11 mouse cellular contexts compared by ENCODE assay signal in the genomic region with DNA sequence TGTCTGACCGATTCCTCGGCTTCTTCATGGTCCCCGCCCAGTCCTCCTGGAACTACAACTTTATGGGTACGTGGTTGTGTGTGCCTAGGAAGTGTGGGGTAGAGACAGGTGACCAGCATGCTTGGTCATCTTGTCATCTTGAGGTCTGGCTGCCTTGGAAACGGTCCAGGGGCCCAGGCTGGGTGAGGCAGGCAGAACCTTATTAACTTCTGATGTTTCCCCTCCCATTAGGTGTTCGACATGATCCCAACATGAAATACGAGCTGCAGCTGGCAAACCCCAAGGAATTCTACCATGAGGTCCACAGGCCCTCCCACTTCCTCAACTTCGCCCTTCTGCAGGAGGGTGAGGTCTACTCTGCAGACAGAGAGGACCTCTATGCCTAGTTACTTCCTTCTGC. TPM values are rescaled to one million over a fixed set of nuclear protein-coding genes. Genes with fewer than 3 reads are reported as not detected.
DNase-seq lines count a peak whose midpoint lies in the region; ATAC-seq and TF ChIP-seq lines count a peak whose summit lies in the region.
"Had no signal": no experiment of that assay in that cellular context is flagged by ENCODE, and none has a peak within 500 bp of the region (broad histone marks: within the 10 kb centered on the region; RNA-seq: fewer than 3 reads in every experiment).

No protein-coding gene starts in this region.

- TF ChIP-seq CTCF in lung, postnatal 0 days (IDR thresholded peaks at IDR 0.05) = no peak
- no peak for TF ChIP-seq CTCF in small intestine, adult 2 months (IDR thresholded peaks at IDR 0.05; ENCODE audit: extremely low read depth, insufficient read length, insufficient replicate concordance, low read depth, low read length)

- H3K4me1 ChIP-seq in lung, postnatal 0 days (ENCODE audit: insufficient read depth, low read depth, low read length) = peaks cover 10% of the 10 kb centered on the region; the same call in 1 of the 2 replicates
- H3K4me1 ChIP-seq in small intestine, adult 2 months (ENCODE audit: control insufficient read depth, insufficient read depth, insufficient read length, low read length) = peaks cover 11% of the 10 kb centered on the region

- ATAC-seq in lung, postnatal 0 days = no peak
- ATAC-seq: midbrain, embryonic 13.5 days had no signal

- no peak overlapping the region for H3K4me2 ChIP-seq in lung, postnatal 0 days (replicated peaks; ENCODE audit: low read depth, low read length)

- no peak for TF ChIP-seq EP300 in lung, postnatal 0 days (IDR thresholded peaks at IDR 0.05)

- peak; percentile 14 for DNase-seq in embryo, embryonic 11 days
- no peak for DNase-seq in embryo, embryonic 9.5 days (ENCODE audit: extremely low spot score)
- DNase-seq in lung, postnatal 0 days (ENCODE audit: low spot score) = peak; percentile 36
- no peak for DNase-seq in lung, postnatal 4 days
- DNase-seq in kidney, adult 9 months = peak; percentile 43
- no peak for DNase-seq in left cerebral cortex, adult 8-10 months (ENCODE audit: low spot score in 2 of 2)
- DNase-seq in adrenal gland, adult 2 months = no peak

- TF ChIP-seq POLR2A in small intestine, adult 2 months (IDR thresholded peaks at IDR 0.05; ENCODE audit: low read depth, low read length) = no peak

- 0 out of 2 replicates have a peak overlapping the region, but pooled peaks have one; percentile 92 for H3K27ac ChIP-seq in lung, postnatal 0 days (ENCODE audit: low read length)
- peak overlapping the region; percentile 98 for H3K27ac ChIP-seq in small intestine, adult 2 months (ENCODE audit: insufficient read depth, low read depth, low read length)
- H3K27ac ChIP-seq: hindbrain, embryonic 12.5 days; midbrain, embryonic 13.5 days had no signal

- H3K27me3 ChIP-seq in lung, postnatal 0 days (replicated peaks; ENCODE audit: insufficient read depth, low read length) = no peaks in the 10 kb centered on the region
- H3K27me3 ChIP-seq in small intestine, adult 2 months (ENCODE audit: control insufficient read depth, insufficient read depth, low read length) = no peaks in the 10 kb centered on the region
- H3K27me3 ChIP-seq: hindbrain, embryonic 12.5 days; midbrain, embryonic 13.5 days had no signal

- 55% methylated on average over 8 of the region's 8 CpGs for WGBS in lung, postnatal 0 days
- 63% methylated on average over 8 of the region's 8 CpGs for WGBS in small intestine, adult 2 months

- no peaks in the 10 kb centered on the region for H3K9me3 ChIP-seq in lung, postnatal 0 days (ENCODE audit: low read length)
- H3K9me3 ChIP-seq: hindbrain, embryonic 12.5 days; midbrain, embryonic 13.5 days had no signal

- peaks cover 31% of the 10 kb centered on the region; the same call in 1 of the 2 replicates for H3K36me3 ChIP-seq in lung, postnatal 0 days (ENCODE audit: insufficient read depth, low read length)
- H3K36me3 ChIP-seq in small intestine, adult 2 months (ENCODE audit: control insufficient read depth, insufficient read depth, low read length) = peaks cover 44% of the 10 kb centered on the region

- H3K9ac ChIP-seq in lung, postnatal 0 days (replicated peaks; ENCODE audit: low read depth) = no peak overlapping the region

- no peak overlapping the region for H3K4me3 ChIP-seq in lung, postnatal 0 days (ENCODE audit: low read depth, low read length)
- H3K4me3 ChIP-seq in small intestine, adult 2 months (ENCODE audit: low read depth, low read length) = no peak overlapping the region
- H3K4me3 ChIP-seq: hindbrain, embryonic 12.5 days; left cerebral cortex, adult 2 months had no signal

RNA-seq across cellular contexts. Expression of a gene that starts 1.0 kb away (rescaled TPM):
- 12.4 and 15.7 TPM in 2 replicates for polyA plus RNA-seq in lung, postnatal 0 days (2015; fragmentation: Nextera tagmentation; extraction: Ambion mirVana)
- 8.0 and 15.0 TPM in 2 replicates for polyA plus RNA-seq in small intestine, adult 2 months (2012; rRNA removed)
- total RNA-seq in left cerebral cortex, adult 8-10 months (2022) = 1 to 10 TPM; 1.7 to 2.4 (median 2.1) TPM
- total RNA-seq in adrenal gland, adult 2 months (2021) = 10 to 100 TPM; 12.1 to 13.2 TPM
- polyA plus RNA-seq in adrenal gland, adult 2 months (2012; rRNA removed) = 8.8 and 10.0 TPM in 2 replicates

RNA-seq across cellular contexts. Expression of a gene that starts 4.4 kb away (rescaled TPM):
- polyA plus RNA-seq in lung, postnatal 0 days (2015; fragmentation: Nextera tagmentation; extraction: Ambion mirVana) = 18.5 and 21.2 TPM in 2 replicates
- polyA plus RNA-seq in small intestine, adult 2 months (2012; rRNA removed) = 9.4 and 12.3 TPM in 2 replicates
- total RNA-seq in left cerebral cortex, adult 8-10 months (2022) = 1 to 10 TPM; 1.6 to 1.9 (median 1.7) TPM
- 1 to 10 TPM; 7.5 to 7.8 TPM for total RNA-seq in adrenal gland, adult 2 months (2021)
- 27.4 and 33.5 TPM in 2 replicates for polyA plus RNA-seq in adrenal gland, adult 2 months (2012; rRNA removed)

RNA-seq across cellular contexts. Expression of a gene that starts 22.3 kb away (rescaled TPM):
- polyA plus RNA-seq in lung, postnatal 0 days (2015; fragmentation: Nextera tagmentation; extraction: Ambion mirVana) = 19.7 and 22.5 TPM in 2 replicates
- 23.4 and 44.2 TPM in 2 replicates for polyA plus RNA-seq in small intestine, adult 2 months (2012; rRNA removed)
- total RNA-seq in left cerebral cortex, adult 8-10 months (2022) = 100 to 1,000 TPM; 138 to 159 (median 149) TPM
- total RNA-seq in adrenal gland, adult 2 months (2021) = 100 to 1,000 TPM; 132 to 162 TPM
- 43.2 and 58.6 TPM in 2 replicates for polyA plus RNA-seq in adrenal gland, adult 2 months (2012; rRNA removed)

RNA-seq across cellular contexts. Expression of a gene that starts 22.6 kb away (rescaled TPM):
- 18.2 and 24.0 TPM in 2 replicates for polyA plus RNA-seq in lung, postnatal 0 days (2015; fragmentation: Nextera tagmentation; extraction: Ambion mirVana)
- polyA plus RNA-seq in small intestine, adult 2 months (2012; rRNA removed) = 165 and 508 TPM in 2 replicates
- 10 to 100 TPM; 45.5 to 58.2 (median 52.2) TPM for total RNA-seq in left cerebral cortex, adult 8-10 months (2022)
- total RNA-seq in adrenal gland, adult 2 months (2021) = 10 to 100 TPM; 21.2 to 38.3 TPM
- 28.2 and 28.7 TPM in 2 replicates for polyA plus RNA-seq in adrenal gland, adult 2 months (2012; rRNA removed)

RNA-seq across cellular contexts. Expression of a gene that starts 47.4 kb away (rescaled TPM):
- polyA plus RNA-seq in lung, postnatal 0 days (2015; fragmentation: Nextera tagmentation; extraction: Ambion mirVana) = 6.1 and 8.7 TPM in 2 replicates
- polyA plus RNA-seq in small intestine, adult 2 months (2012; rRNA removed) = 27.9 and 78.8 TPM in 2 replicates
- total RNA-seq in left cerebral cortex, adult 8-10 months (2022) = under 1 TPM; 0.62 to 0.99 (median 0.82) TPM
- 1 to 10 TPM; 7.6 to 9.7 TPM for total RNA-seq in adrenal gland, adult 2 months (2021)
- polyA plus RNA-seq in adrenal gland, adult 2 months (2012; rRNA removed) = 22.2 and 27.3 TPM in 2 replicates

Comparison
In these comparisons a context has a peak if more than half of its experiments do, and no peak if none do; other contexts are left out.
1. DNase-seq: peak in embryo, embryonic 11 days (single experiment), lung, postnatal 0 days (single experiment) and kidney, adult 9 months (single experiment); none in embryo, embryonic 9.5 days (single experiment), lung, postnatal 4 days (0 of 2), left cerebral cortex, adult 8-10 months (0 of 2) and adrenal gland, adult 2 months (single experiment).